Mouse (Mus musculus) E14TG2a.4 (cell line): ENCODE measurements around the gene Gper1.

Experiments
- CTCF ChIP-seq: conservative IDR thresholded peaks from 2 replicates; pipeline ENCODE4 v1.5.1; 2014; ENCODE audit warnings: low read length
- NANOG ChIP-seq: IDR thresholded peaks from 2 replicates; pipeline ENCODE4 v1.6.1; 2014; ENCODE audit warnings: borderline replicate concordance, low read length, mixed read lengths

- no peak for TF ChIP-seq CTCF
- TF ChIP-seq NANOG: no peak
Measured at GRCm38 (mm10) chr5:139397359-139397916, 25.5 kb upstream of the Gper1 start.
